Mouse (Mus musculus) liver, embryonic 14.5 days (tissue): ENCODE measurements around the gene Rmdn2. TPM values are rescaled to one million over a fixed set of nuclear protein-coding genes. Genes with fewer than 3 reads are reported as not detected.

Experiments used
- ATAC-seq: fragments of 200-750 bp; cut with Nextera tagmentation; 2 replicates; pipeline ENCODE4 v1.8.0; 2017; ENCODE audit warnings: moderate number of reproducible peaks, mild to moderate bottlenecking, moderate library complexity; ENCODE audit not compliant: insufficient read depth
- DNase-seq, 3 experiments: peaks; one replicate each; pipeline ENCODE4 v3.0.0-alpha.2; 2012 to 2013; ENCODE audit warnings: low read depth in 3 of 3, low spot score in 3 of 3
- H3K27ac ChIP-seq: fragments of 300-500 bp; sonication (generic); 2 replicates; pipeline ENCODE4 v1.5.1; 2014; ENCODE audit warnings: moderate library complexity, mild to moderate bottlenecking, control low read depth, inconsistent platforms
- H3K27me3 ChIP-seq: fragments of 300-500 bp; sonication (generic); 2 replicates; pipeline ENCODE4 v1.6.1; 2014; ENCODE audit warnings: mild to moderate bottlenecking, low read length, moderate library complexity; ENCODE audit not compliant: control insufficient read depth, insufficient read depth
- H3K36me3 ChIP-seq: fragments of 300-500 bp; sonication (generic); replicated peaks from 2 replicates; pipeline ENCODE4 v1.6.1; 2014; ENCODE audit warnings: low read depth; ENCODE audit not compliant: control insufficient read depth, insufficient read depth
- H3K4me1 ChIP-seq, 2 experiments: fragments of 200-500 bp in 1 of 2; fragments of 300-500 bp in 1 of 2; sonication (generic) in 1 of 2; replicated peaks; 2 replicates each; pipeline ENCODE4 v1.6.1; 2012 to 2014; ENCODE audit warnings: antibody characterized with exemption in 1 of 2, inconsistent platforms in 1 of 2, low read length in 1 of 2; ENCODE audit not compliant: control insufficient read depth in 2 of 2, insufficient read depth in 2 of 2
- H3K4me2 ChIP-seq: fragments of 300-500 bp; sonication (generic); 2 replicates; pipeline ENCODE4 v1.6.1; 2014; ENCODE audit warnings: low read depth, mild to moderate bottlenecking, control low read depth, moderate library complexity
- H3K4me3 ChIP-seq, 2 experiments: fragments of 200-500 bp in 1 of 2; fragments of 300-500 bp in 1 of 2; sonication (generic) in 1 of 2; 2 replicates each; pipeline ENCODE4 v1.5.1; 2012 to 2014; ENCODE audit warnings: low read depth in 2 of 2, low read length in 2 of 2, mild to moderate bottlenecking in 2 of 2, control low read depth in 1 of 2, inconsistent platforms in 1 of 2, moderate library complexity in 1 of 2; ENCODE audit not compliant: insufficient read depth in 1 of 2
- H3K9ac ChIP-seq: fragments of 300-500 bp; sonication (generic); replicated peaks from 2 replicates; pipeline ENCODE4 v1.6.1; 2014; ENCODE audit warnings: mild to moderate bottlenecking, control low read depth, moderate library complexity
- H3K9me3 ChIP-seq: fragments of 300-500 bp; sonication (generic); 2 replicates; pipeline ENCODE4 v1.6.1; 2016; ENCODE audit warnings: low read length, mixed read lengths; ENCODE audit not compliant: control insufficient read depth
- CTCF ChIP-seq: IDR thresholded peaks from 2 replicates; pipeline ENCODE4 v1.5.1; 2016; ENCODE audit warnings: antibody characterized with exemption, low read depth, control low read depth
- EP300 ChIP-seq: IDR thresholded peaks from 2 replicates; pipeline ENCODE4 v1.6.1; 2016; ENCODE audit warnings: antibody characterized with exemption, low read depth
- whole genome bisulfite sequencing: fragments of 180-500 bp; shearing (Covaris S2); extraction: QIAGEN DNeasy Blood & Tissue Kit; methylation state at CpG from one replicate; pipeline ENCODE4 v1.1.7; 2014; ENCODE audit not compliant: insufficient replicate concordance; 5-methylcytosine and 5-hydroxymethylcytosine counted together
- polyA plus RNA-seq, 2 experiments: library from polyadenylated mRNA; depleted of rRNA in 1 of 2; stranded (reverse) in 1 of 2; unstranded in 1 of 2; fragments of >200 nt; fragmentation: Nextera tagmentation in 1 of 2; extraction: Ambion mirVana in 1 of 2; gene quantifications; 2 replicates each; pipeline versions ENCODE4 v1.2.1 to v1.2.3; 2012 to 2014

Rmdn2 gene
- polyA plus RNA-seq, 2 experiments, result 2.2 to 3.1 TPM

DNA sequence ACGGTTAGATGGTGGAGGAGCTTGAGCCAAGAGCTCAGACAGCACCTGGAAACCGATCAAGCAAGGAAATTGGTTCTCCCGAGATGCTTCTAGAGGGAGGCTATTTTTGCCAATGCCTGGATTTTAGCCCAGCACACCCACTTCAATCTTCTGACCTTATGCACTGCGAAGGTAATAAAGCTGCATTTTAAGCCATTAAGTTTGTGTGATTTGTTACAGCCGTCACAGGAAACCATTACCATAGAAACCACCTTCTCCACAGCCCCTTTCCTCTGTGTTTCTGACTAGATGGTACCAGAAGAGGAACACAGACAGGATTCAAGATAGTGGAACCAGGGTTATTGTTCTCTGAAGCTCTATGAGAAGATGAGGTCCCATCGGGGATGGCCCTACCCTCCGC is 33.3 kb upstream of the Rmdn2 start:
- Histone ChIP-seq H3K27me3 (no peaks in the 10 kb centered on the region), H3K4me2 (no peak overlapping the region), H3K27ac (no peak overlapping the region), H3K4me3 (no peak overlapping the region), H3K36me3 (no peaks in the 10 kb centered on the region), H3K4me1 (no peaks in the 10 kb centered on the region; a peak in 1 of 4 replicates), H3K9ac (no peak overlapping the region), H3K9me3 (no peaks in the 10 kb centered on the region)
- no peak for TF ChIP-seq CTCF
- no peak for TF ChIP-seq EP300
- ATAC-seq (no peak), DNase-seq (no peak)
- WGBS, result 60% methylated on average over 7 of the region's 7 CpGs

DNA sequence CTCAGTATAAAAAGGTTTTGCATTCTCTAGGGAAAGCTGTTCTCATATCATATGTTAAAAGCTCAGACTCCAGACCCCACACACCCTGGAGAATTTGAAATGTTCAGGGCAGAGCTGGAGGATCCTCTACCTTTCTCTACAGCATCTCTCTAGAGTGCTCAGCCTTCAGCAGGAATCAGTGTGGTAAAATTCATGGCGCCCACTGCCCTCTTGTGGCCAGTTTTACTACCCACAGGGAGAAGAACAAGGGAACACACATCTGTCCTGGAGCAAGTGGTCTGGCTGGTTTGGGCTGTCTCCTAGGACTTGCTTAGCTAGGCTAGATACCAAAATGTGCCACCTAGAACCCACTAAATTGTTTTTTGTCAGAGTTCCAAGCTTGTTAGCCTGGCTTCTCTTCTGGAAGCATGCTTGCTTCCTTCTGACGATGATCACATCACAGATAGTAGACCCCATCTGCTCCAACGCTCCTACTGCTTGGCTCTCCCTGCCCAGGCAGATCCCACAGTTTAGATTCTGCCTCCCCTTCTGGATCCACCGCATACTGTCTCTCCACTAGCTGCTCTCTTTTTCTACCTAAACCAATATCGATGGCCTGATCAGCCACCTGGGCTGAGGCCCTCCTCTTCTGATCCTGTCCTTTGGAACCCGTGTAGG is 31.3 kb upstream of the Rmdn2 start:
- H3K4me1 ChIP-seq, result no peaks in the 10 kb centered on the region; a peak in 1 of 4 replicates
- no peaks in the 10 kb centered on the region for H3K36me3 ChIP-seq
- H3K9me3 ChIP-seq, result no peaks in the 10 kb centered on the region
- ATAC-seq, result no peak
- no peak overlapping the region for H3K9ac ChIP-seq
- 54% methylated on average over 6 of the region's 6 CpGs for WGBS
- DNase-seq, result peak; percentile 22 to 33 (median 32)
- no peak overlapping the region for H3K4me2 ChIP-seq
- no peak overlapping the region for H3K4me3 ChIP-seq
- H3K27ac ChIP-seq, result no peak overlapping the region
- H3K27me3 ChIP-seq, result no peaks in the 10 kb centered on the region
- TF ChIP-seq EP300, result no peak
- peak; percentile 80 for TF ChIP-seq CTCF

DNA sequence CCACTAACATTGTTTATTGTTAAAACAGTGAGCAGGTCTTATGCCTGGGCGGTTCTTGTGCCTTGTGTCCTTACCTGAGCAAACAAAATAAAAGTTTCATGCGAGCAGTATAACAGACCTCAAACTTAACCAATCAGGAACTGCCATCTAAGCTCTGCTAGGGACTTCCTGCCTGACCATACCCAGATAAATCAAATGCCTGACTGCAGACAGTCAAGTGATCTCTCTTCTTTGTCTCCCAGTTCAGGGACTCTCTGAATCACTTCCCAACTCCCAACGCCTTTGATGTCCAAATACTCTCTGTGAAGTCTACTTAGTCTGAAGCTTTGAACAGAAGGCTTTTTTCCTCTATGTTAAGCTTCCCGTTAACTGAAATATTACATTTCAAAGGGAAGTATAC is 28.2 kb upstream of the Rmdn2 start:
- H3K4me2 ChIP-seq, result no peak overlapping the region
- H3K27me3 ChIP-seq, result no peaks in the 10 kb centered on the region
- H3K36me3 ChIP-seq, result no peaks in the 10 kb centered on the region
- WGBS, result 33% methylated on average over 4 of the region's 4 CpGs
- TF ChIP-seq EP300, result no peak
- no peak for TF ChIP-seq CTCF
- no peak overlapping the region for H3K27ac ChIP-seq
- H3K4me3 ChIP-seq, result no peak overlapping the region
- no peak overlapping the region for H3K9ac ChIP-seq
- ATAC-seq (no peak), DNase-seq (no peak)
- no peaks in the 10 kb centered on the region; a peak in 1 of 4 replicates for H3K4me1 ChIP-seq
- no peaks in the 10 kb centered on the region for H3K9me3 ChIP-seq

DNA sequence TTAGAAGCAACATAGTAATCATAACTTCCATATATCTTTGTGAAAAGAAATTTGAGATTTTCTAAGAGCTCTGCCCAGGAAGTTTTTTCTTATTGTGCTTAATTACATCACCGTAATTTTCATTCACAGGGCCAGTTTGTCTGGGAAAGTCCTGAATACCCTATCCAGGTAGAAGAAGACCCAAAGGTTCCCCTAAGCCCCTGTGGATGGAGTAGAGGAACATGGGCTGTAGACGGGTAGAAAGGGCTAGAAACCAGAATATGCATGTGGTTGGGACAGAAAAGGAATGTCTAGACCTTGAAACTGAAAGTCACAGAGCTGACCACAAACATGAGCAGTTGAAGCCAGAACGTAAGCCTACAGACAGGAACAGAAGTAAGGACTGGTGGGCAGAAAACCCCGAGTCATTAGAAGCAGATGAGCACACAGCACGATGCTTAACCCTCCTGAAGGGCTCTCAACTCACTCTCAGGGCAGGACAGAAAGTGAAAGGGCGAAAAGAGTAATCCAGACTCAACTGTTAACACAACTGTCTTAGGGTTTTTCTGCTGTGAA is 27.3 kb upstream of the Rmdn2 start:
- Histone ChIP-seq H3K27ac (no peak overlapping the region), H3K9me3 (no peaks in the 10 kb centered on the region), H3K9ac (no peak overlapping the region), H3K4me3 (no peak overlapping the region), H3K36me3 (no peaks in the 10 kb centered on the region), H3K4me2 (no peak overlapping the region), H3K27me3 (no peaks in the 10 kb centered on the region), H3K4me1 (no peaks in the 10 kb centered on the region; a peak in 1 of 4 replicates)
- no peak for ATAC-seq
- no peak for TF ChIP-seq CTCF
- TF ChIP-seq EP300, result no peak
- 26% methylated on average over 6 of the region's 6 CpGs for WGBS
- no peak for DNase-seq

DNA sequence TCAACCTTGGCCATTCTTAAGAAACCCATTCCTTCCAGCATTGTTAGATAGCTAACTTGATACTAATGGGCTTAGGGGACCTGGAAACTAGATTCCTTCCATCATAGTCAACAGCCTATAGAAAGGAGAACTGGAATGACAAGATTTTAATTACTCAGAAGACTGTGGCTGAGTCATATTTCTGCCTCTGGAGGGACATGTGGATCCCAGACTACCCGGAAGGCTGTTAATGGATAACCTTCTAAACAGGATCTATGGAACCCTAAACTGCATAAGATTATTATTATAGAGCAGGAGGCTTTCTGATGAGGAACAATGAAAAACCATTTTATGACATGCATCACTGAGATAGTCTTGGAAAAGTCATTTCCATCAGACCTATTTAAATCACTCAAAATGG is 21.8 kb upstream of the Rmdn2 start:
- Histone ChIP-seq H3K27me3 (no peaks in the 10 kb centered on the region), H3K9ac (no peak overlapping the region), H3K4me2 (no peak overlapping the region), H3K36me3 (no peaks in the 10 kb centered on the region), H3K27ac (no peak overlapping the region), H3K4me3 (no peak overlapping the region), H3K9me3 (no peaks in the 10 kb centered on the region), H3K4me1 (no peaks in the 10 kb centered on the region)
- DNase-seq, result no peak
- 58% methylated on average over 1 of the region's 1 CpGs for WGBS
- no peak for ATAC-seq
- no peak for TF ChIP-seq EP300
- TF ChIP-seq CTCF, result no peak
